Comparison of ENCODE assay signal across 8 mouse cellular contexts in the genomic region with DNA sequence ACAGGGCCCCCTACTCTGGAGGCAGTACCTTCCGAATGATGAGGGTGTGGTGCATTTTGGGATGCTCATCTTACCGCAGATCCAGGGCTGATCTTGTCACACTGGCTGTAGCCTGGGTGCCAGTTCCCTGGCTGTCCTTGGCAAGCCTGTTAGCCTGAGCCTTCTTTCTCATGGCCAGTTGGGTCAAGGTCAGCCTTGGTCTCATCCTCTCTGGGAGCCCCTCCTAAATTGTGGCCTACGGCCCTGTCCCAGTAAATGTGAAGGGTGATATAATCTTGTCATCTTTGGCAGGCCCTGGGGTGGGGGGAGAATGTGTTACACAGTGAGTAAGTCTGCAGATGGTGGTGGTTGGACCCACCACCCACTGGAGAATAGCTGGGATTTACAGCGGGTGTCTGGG.
DNase-seq lines count a peak whose midpoint lies in the region; ATAC-seq lines count a peak whose summit lies in the region.

No protein-coding gene starts in this region.

- WGBS in heart, embryonic 10.5 days = 76% methylated on average over 4 of the region's 4 CpGs
- WGBS in hindbrain, embryonic 13.5 days = 85% methylated on average over 4 of the region's 4 CpGs
- WGBS in midbrain, embryonic 14.5 days = 83% methylated on average over 4 of the region's 4 CpGs

- no peaks in the 10 kb centered on the region for H3K9me3 ChIP-seq in heart, embryonic 10.5 days
- H3K9me3 ChIP-seq in hindbrain, embryonic 13.5 days = no peaks in the 10 kb centered on the region
- H3K9me3 ChIP-seq in midbrain, embryonic 14.5 days (ENCODE audit: control insufficient read depth, low read length) = no peaks in the 10 kb centered on the region

- H3K4me3 ChIP-seq in heart, embryonic 10.5 days = no peak overlapping the region
- no peak overlapping the region for H3K4me3 ChIP-seq in hindbrain, embryonic 13.5 days
- no peak overlapping the region for H3K4me3 ChIP-seq in midbrain, embryonic 14.5 days (replicated peaks; ENCODE audit: low read depth, low read length)

- H3K4me2 ChIP-seq in hindbrain, embryonic 13.5 days = 0 out of 2 replicates have a peak overlapping the region, but pooled peaks have one; percentile 10
- H3K4me2 ChIP-seq in midbrain, embryonic 14.5 days (ENCODE audit: low read length) = no peak overlapping the region

- H3K36me3 ChIP-seq in heart, embryonic 10.5 days = peaks cover 19% of the 10 kb centered on the region
- peaks cover 12% of the 10 kb centered on the region for H3K36me3 ChIP-seq in hindbrain, embryonic 13.5 days
- H3K36me3 ChIP-seq in midbrain, embryonic 14.5 days (ENCODE audit: control insufficient read depth, insufficient read depth, low read length) = peaks cover 15% of the 10 kb centered on the region

- no peak for DNase-seq in heart, embryonic 10.5 days (ENCODE audit: low spot score)
- no peak for DNase-seq in heart, adult 18-20 months
- peak; percentile 30 for DNase-seq in adrenal gland, postnatal 25 days
- DNase-seq in midbrain, embryonic 14.5 days = no peak
- DNase-seq in urinary bladder, postnatal 10 days (ENCODE audit: low spot score) = no peak
- no peak for DNase-seq in right cerebral cortex, postnatal 14 days

- H3K27ac ChIP-seq in heart, embryonic 10.5 days = peak overlapping the region; percentile 80
- H3K27ac ChIP-seq in hindbrain, embryonic 13.5 days = peak overlapping the region; percentile 85
- H3K27ac ChIP-seq in midbrain, embryonic 14.5 days (replicated peaks; ENCODE audit: low read depth, low read length) = peak overlapping the region; percentile 61

- peaks cover 90% of the 10 kb centered on the region for H3K4me1 ChIP-seq in heart, embryonic 10.5 days
- H3K4me1 ChIP-seq in hindbrain, embryonic 13.5 days (replicated peaks) = peaks cover 85% of the 10 kb centered on the region
- peaks cover 62% of the 10 kb centered on the region for H3K4me1 ChIP-seq in midbrain, embryonic 14.5 days (ENCODE audit: control insufficient read depth, insufficient read depth, low read length)

- no peaks in the 10 kb centered on the region for H3K27me3 ChIP-seq in heart, embryonic 10.5 days (ENCODE audit: insufficient read depth, poor library complexity, severe bottlenecking)
- H3K27me3 ChIP-seq in hindbrain, embryonic 13.5 days = no peaks in the 10 kb centered on the region
- no peaks in the 10 kb centered on the region for H3K27me3 ChIP-seq in midbrain, embryonic 14.5 days (ENCODE audit: control insufficient read depth, insufficient read depth, low read length)

- peak overlapping the region; percentile 55 for H3K9ac ChIP-seq in hindbrain, embryonic 13.5 days
- H3K9ac ChIP-seq in midbrain, embryonic 14.5 days (replicated peaks; ENCODE audit: low read length) = no peak overlapping the region

- no peak for ATAC-seq in hindbrain, embryonic 13.5 days (ENCODE audit: low FRiP score)
- ATAC-seq in midbrain, embryonic 14.5 days (ENCODE audit: low FRiP score, low TSS enrichment) = no peak
- ATAC-seq in frontal cortex, adult (ENCODE audit: low TSS enrichment) = no peak
